Mouse (Mus musculus) lung, postnatal 0 days (tissue): ENCODE results near the gene Srp9. TPM values are rescaled to one million over a fixed set of nuclear protein-coding genes. Genes with fewer than 3 reads are reported as not detected.
A peak's percentile ranks its signal among the peaks of the same experiment; 100 is the strongest.

ENCODE experiments used
- ATAC-seq: fragments of 200-750 bp; cut with Nextera tagmentation; 2 replicates; pipeline ENCODE4 v1.8.0; 2017; ENCODE audit warnings: moderate library complexity
- DNase-seq: peaks from one replicate; pipeline ENCODE4 v3.0.0-alpha.2; 2016; ENCODE audit warnings: low spot score
- H3K27ac ChIP-seq: fragments of 300-500 bp; sonication (generic); 2 replicates; pipeline ENCODE4 v1.5.1; 2014; ENCODE audit warnings: antibody characterized with exemption, mild to moderate bottlenecking, low read length, mixed read lengths
- H3K27me3 ChIP-seq: fragments of 300-500 bp; sonication (generic); replicated peaks from 2 replicates; pipeline ENCODE4 v1.6.1; 2014; ENCODE audit warnings: low read length, mixed read lengths; ENCODE audit not compliant: insufficient read depth
- H3K36me3 ChIP-seq: fragments of 300-500 bp; sonication (generic); 2 replicates; pipeline ENCODE4 v1.6.1; 2014; ENCODE audit warnings: low read length, mixed read lengths; ENCODE audit not compliant: insufficient read depth
- H3K4me1 ChIP-seq: fragments of 300-500 bp; sonication (generic); 2 replicates; pipeline ENCODE4 v1.6.1; 2014; ENCODE audit warnings: antibody characterized with exemption, low read depth, low read length, mixed read lengths; ENCODE audit not compliant: insufficient read depth
- H3K4me2 ChIP-seq: fragments of 300-500 bp; sonication (generic); replicated peaks from 2 replicates; pipeline ENCODE4 v1.6.1; 2014; ENCODE audit warnings: low read depth, mild to moderate bottlenecking, low read length, moderate library complexity, mixed read lengths
- H3K4me3 ChIP-seq: fragments of 300-500 bp; sonication (generic); 2 replicates; pipeline ENCODE4 v1.5.1; 2014; ENCODE audit warnings: low read depth, low read length
- H3K9ac ChIP-seq: fragments of 300-500 bp; sonication (generic); replicated peaks from 2 replicates; pipeline ENCODE4 v1.6.1; 2014; ENCODE audit warnings: low read depth, mild to moderate bottlenecking
- H3K9me3 ChIP-seq: fragments of 300-500 bp; sonication (generic); 2 replicates; pipeline ENCODE4 v1.6.1; 2016; ENCODE audit warnings: low read length, mixed read lengths
- CTCF ChIP-seq: IDR thresholded peaks from 2 replicates; pipeline ENCODE4 v1.5.1; 2016; ENCODE audit warnings: antibody characterized with exemption, mild to moderate bottlenecking
- EP300 ChIP-seq: IDR thresholded peaks from 2 replicates; pipeline ENCODE4 v1.6.1; 2016; ENCODE audit warnings: antibody characterized with exemption, mild to moderate bottlenecking, control low read depth
- WGBS: fragments of 180-500 bp; shearing (Covaris S2); extraction: QIAGEN DNeasy Blood & Tissue Kit; methylation state at CpG from one replicate; pipeline ENCODE4 v1.1.7; 2014; 5-methylcytosine and 5-hydroxymethylcytosine counted together
- polyA plus RNA-seq: library from polyadenylated mRNA; unstranded; fragments of >200 nt; fragmentation: Nextera tagmentation; extraction: Ambion mirVana; gene quantifications from 2 replicates; pipeline ENCODE4 v1.2.1, GENCODE M21; 2015

Gene Srp9
- polyA plus RNA-seq, 1 experiment from 2014 or later, result 146 TPM

GRCm38 (mm10) chr1:182110708-182111385, 13.7 kb upstream of the Srp9 start:
- DNase-seq (peak; percentile 32), ATAC-seq (no peak)
- Histone ChIP-seq H3K9me3 (no peaks in the 10 kb centered on the region), H3K9ac (no peak overlapping the region), H3K4me3 (no peak overlapping the region), H3K27ac (no peak overlapping the region), H3K36me3 (no peaks in the 10 kb centered on the region), H3K4me2 (no peak overlapping the region), H3K4me1 (peaks cover 8% of the 10 kb centered on the region; the same call in 1 of the 2 replicates), H3K27me3 (0 out of 2 replicates have a peak, but pooled peaks cover 7% of the 10 kb centered on the region)
- 61% methylated on average over 15 of the region's 15 CpGs for WGBS
- no peak for TF ChIP-seq EP300
- TF ChIP-seq CTCF, result no peak

- ATAC-seq (peak; percentile 2; the same call in 1 of the 2 replicates), DNase-seq (peak; percentile 34)
- no peak overlapping the region for H3K4me2 ChIP-seq
- H3K4me3 ChIP-seq, result no peak overlapping the region
- H3K9me3 ChIP-seq, result no peaks in the 10 kb centered on the region
- peaks cover 8% of the 10 kb centered on the region; the same call in 1 of the 2 replicates for H3K4me1 ChIP-seq
- WGBS, result 59% methylated on average over 14 of the region's 14 CpGs
- TF ChIP-seq CTCF (no peak), EP300 (no peak)
- H3K27ac ChIP-seq, result no peak overlapping the region
- H3K27me3 ChIP-seq, result 0 out of 2 replicates have a peak, but pooled peaks cover 7% of the 10 kb centered on the region
- H3K36me3 ChIP-seq, result no peaks in the 10 kb centered on the region
- no peak overlapping the region for H3K9ac ChIP-seq
These were observed 12.9 kb upstream of the Srp9 start for GRCm38 (mm10) chr1:182111386-182112317.

GRCm38 (mm10) chr1:182112385-182112784, 12.2 kb upstream of the Srp9 start:
- Histone ChIP-seq H3K9me3 (no peaks in the 10 kb centered on the region), H3K27me3 (0 out of 2 replicates have a peak, but pooled peaks cover 7% of the 10 kb centered on the region), H3K9ac (no peak overlapping the region), H3K4me2 (no peak overlapping the region), H3K4me3 (no peak overlapping the region), H3K27ac (no peak overlapping the region), H3K4me1 (peaks cover 8% of the 10 kb centered on the region; the same call in 1 of the 2 replicates), H3K36me3 (no peaks in the 10 kb centered on the region)
- TF ChIP-seq CTCF (no peak), EP300 (no peak)
- DNase-seq, result no peak
- 82% methylated on average over 15 of the region's 15 CpGs for WGBS
- ATAC-seq, result no peak

DNA sequence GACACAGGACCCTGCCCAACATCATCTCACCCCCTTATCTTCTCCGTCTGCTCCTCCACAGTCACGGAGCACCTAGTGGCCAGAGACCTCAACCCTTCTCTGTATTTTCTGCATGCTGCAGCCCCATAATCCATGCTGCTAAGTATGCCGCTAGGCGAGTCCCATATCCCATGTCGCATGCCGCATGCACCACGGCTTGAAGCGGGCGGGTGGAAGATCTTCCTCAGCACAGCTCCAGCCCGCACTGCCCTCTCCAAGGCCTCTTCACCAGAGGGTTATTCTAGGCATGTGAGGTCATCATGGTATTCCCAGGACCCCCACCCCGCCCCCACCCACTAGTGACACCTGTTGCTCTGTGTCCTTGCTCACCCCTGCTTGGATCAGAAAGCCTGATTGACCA, 11.4 kb upstream of the Srp9 start:
- no peak overlapping the region for H3K27ac ChIP-seq
- no peak overlapping the region for H3K9ac ChIP-seq
- H3K4me2 ChIP-seq, result no peak overlapping the region
- no peak for TF ChIP-seq EP300
- TF ChIP-seq CTCF, result no peak
- 0 out of 2 replicates have a peak, but pooled peaks cover 7% of the 10 kb centered on the region for H3K27me3 ChIP-seq
- H3K4me3 ChIP-seq, result no peak overlapping the region
- WGBS, result 86% methylated on average over 11 of the region's 11 CpGs
- H3K4me1 ChIP-seq, result peaks cover 8% of the 10 kb centered on the region; the same call in 1 of the 2 replicates
- H3K9me3 ChIP-seq, result no peaks in the 10 kb centered on the region
- DNase-seq, result no peak
- no peaks in the 10 kb centered on the region for H3K36me3 ChIP-seq
- no peak for ATAC-seq

GRCm38 (mm10) chr1:182113587-182114500, 10.7 kb upstream of the Srp9 start:
- Histone ChIP-seq H3K9ac (no peak overlapping the region), H3K27ac (no peak overlapping the region), H3K4me2 (no peak overlapping the region), H3K4me3 (no peak overlapping the region), H3K27me3 (0 out of 2 replicates have a peak, but pooled peaks cover 7% of the 10 kb centered on the region), H3K36me3 (no peaks in the 10 kb centered on the region), H3K9me3 (no peaks in the 10 kb centered on the region), H3K4me1 (peaks cover 8% of the 10 kb centered on the region; the same call in 1 of the 2 replicates)
- no peak for DNase-seq
- WGBS, result 48% methylated on average over 19 of the region's 19 CpGs
- TF ChIP-seq CTCF (no peak), EP300 (no peak)
- no peak for ATAC-seq
